Comparison of ENCODE assay signal across 10 mouse cellular contexts in genomic region chr11:31664186-31664585, GRCm38 (mm10). TPM values are rescaled to one million over a fixed set of nuclear protein-coding genes. Genes with fewer than 3 reads are reported as not detected.
A peak's percentile ranks its signal among the peaks of the same experiment; 100 is the strongest.
DNase-seq lines count a peak whose midpoint lies in the region; ATAC-seq and TF ChIP-seq lines count a peak whose summit lies in the region.
"Had no signal": no experiment of that assay in that cellular context is flagged by ENCODE, and none has a peak within 500 bp of the region (broad histone marks: within the 10 kb centered on the region; RNA-seq: fewer than 3 reads in every experiment).

No protein-coding gene starts in this region.

- no peaks in the 10 kb centered on the region for H3K27me3 ChIP-seq in hindbrain, postnatal 0 days (ENCODE audit: insufficient read depth, low read length)
- H3K27me3 ChIP-seq in hindbrain, embryonic 11.5 days (ENCODE audit: control insufficient read depth, insufficient read depth, low read length): no peaks in the 10 kb centered on the region
- H3K27me3 ChIP-seq in hindbrain, embryonic 12.5 days: no peaks in the 10 kb centered on the region
- H3K27me3 ChIP-seq: hindbrain, embryonic 13.5 days had no signal

- H3K9me3 ChIP-seq in hindbrain, postnatal 0 days (ENCODE audit: low read length): no peaks in the 10 kb centered on the region
- no peaks in the 10 kb centered on the region for H3K9me3 ChIP-seq in hindbrain, embryonic 11.5 days (ENCODE audit: control insufficient read depth, low read length)
- H3K9me3 ChIP-seq in hindbrain, embryonic 12.5 days (replicated peaks): no peaks in the 10 kb centered on the region
- H3K9me3 ChIP-seq: hindbrain, embryonic 13.5 days had no signal

- intact Hi-C loops in heart, postnatal 10 days (cut with DNase I): no loop called here

- H3K4me2 ChIP-seq in hindbrain, postnatal 0 days (ENCODE audit: low read depth, low read length): no peak overlapping the region
- no peak overlapping the region for H3K4me2 ChIP-seq in hindbrain, embryonic 11.5 days (replicated peaks; ENCODE audit: low read depth, low read length)
- H3K4me2 ChIP-seq in hindbrain, embryonic 12.5 days (replicated peaks): no peak overlapping the region
- H3K4me2 ChIP-seq: hindbrain, embryonic 13.5 days had no signal

- ATAC-seq in hindbrain, postnatal 0 days: peak; percentile 61
- no peak for ATAC-seq in hindbrain, embryonic 11.5 days (ENCODE audit: low FRiP score)
- ATAC-seq in megakaryocyte, adult 5-6 weeks (ENCODE audit: poor library complexity, severe bottlenecking): no peak
- ATAC-seq in hindbrain, embryonic 12.5 days (ENCODE audit: low FRiP score): no peak

- peaks cover 46% of the 10 kb centered on the region for H3K36me3 ChIP-seq in hindbrain, postnatal 0 days (ENCODE audit: insufficient read depth, low read length)
- H3K36me3 ChIP-seq in hindbrain, embryonic 11.5 days (ENCODE audit: control insufficient read depth, insufficient read depth, low read length): peaks cover 14% of the 10 kb centered on the region
- peaks cover 81% of the 10 kb centered on the region for H3K36me3 ChIP-seq in hindbrain, embryonic 12.5 days

- H3K4me3 ChIP-seq in hindbrain, postnatal 0 days (ENCODE audit: low read length): no peak overlapping the region
- no peak overlapping the region for H3K4me3 ChIP-seq in hindbrain, embryonic 11.5 days (ENCODE audit: low read depth, low read length)
- no peak overlapping the region for H3K4me3 ChIP-seq in hindbrain, embryonic 12.5 days
- H3K4me3 ChIP-seq: hindbrain, embryonic 13.5 days had no signal

- TF ChIP-seq CTCF in hindbrain, postnatal 0 days (IDR thresholded peaks at IDR 0.05; ENCODE audit: low read depth): peak; percentile 52

- H3K4me1 ChIP-seq in hindbrain, postnatal 0 days (ENCODE audit: insufficient read depth, low read length): no peaks in the 10 kb centered on the region
- no peaks in the 10 kb centered on the region for H3K4me1 ChIP-seq in hindbrain, embryonic 11.5 days (replicated peaks; ENCODE audit: control insufficient read depth, insufficient read depth, low read length)
- no peaks in the 10 kb centered on the region for H3K4me1 ChIP-seq in hindbrain, embryonic 12.5 days
- H3K4me1 ChIP-seq: hindbrain, embryonic 13.5 days had no signal

- 72% methylated on average over 2 of the region's 2 CpGs for WGBS in hindbrain, postnatal 0 days
- 84% methylated on average over 2 of the region's 2 CpGs for WGBS in hindbrain, embryonic 11.5 days
- WGBS in hindbrain, embryonic 12.5 days: 78% methylated on average over 2 of the region's 2 CpGs

- peak; percentile 46 for DNase-seq in hindbrain, postnatal 0 days (ENCODE audit: low spot score)
- no peak for DNase-seq in hindbrain, embryonic 11.5 days (ENCODE audit: low spot score)
- DNase-seq in 416B (ENCODE audit: low read depth) (peak; percentile 24), ES-CJ7 (ENCODE audit: low read depth, low spot score) (peak; percentile 40)
- DNase-seq in heart, postnatal 10 days: peak; percentile 82
- no peak for DNase-seq in lung, postnatal 36 days

- H3K27ac ChIP-seq in hindbrain, postnatal 0 days: no peak overlapping the region
- no peak overlapping the region for H3K27ac ChIP-seq in hindbrain, embryonic 11.5 days (ENCODE audit: low read depth, low read length)
- no peak overlapping the region for H3K27ac ChIP-seq in hindbrain, embryonic 12.5 days
- H3K27ac ChIP-seq: hindbrain, embryonic 13.5 days; macrophage had no signal

- H3K9ac ChIP-seq in hindbrain, postnatal 0 days (replicated peaks; ENCODE audit: low read length): no peak overlapping the region
- no peak overlapping the region for H3K9ac ChIP-seq in hindbrain, embryonic 11.5 days (ENCODE audit: low read depth, low read length)
- no peak overlapping the region for H3K9ac ChIP-seq in hindbrain, embryonic 12.5 days
- H3K9ac ChIP-seq: hindbrain, embryonic 13.5 days had no signal

RNA-seq across cellular contexts. Expression of gene Bod1, which starts 7.5 kb away (rescaled TPM):
- total RNA-seq in hindbrain, postnatal 0 days (2014; rRNA removed): 91.2 and 113 TPM in 2 replicates
- 125 and 134 TPM in 2 replicates for polyA plus RNA-seq in hindbrain, postnatal 0 days (2015; fragmentation: Nextera tagmentation; extraction: Ambion mirVana)
- polyA plus RNA-seq in hindbrain, embryonic 11.5 days (2014; fragmentation: Nextera tagmentation; extraction: Ambion mirVana): 149 and 164 TPM in 2 replicates
- 100 to 1,000 TPM in 1 of 2 experiments, 10 to 100 TPM in 1; 87.3 to 101 TPM for total RNA-seq in heart, postnatal 10 days (2021)
- 7.1 and 9.7 TPM in 2 replicates for total RNA-seq in megakaryocyte, adult 5-6 weeks (2015)
- 8.3 and 12.7 TPM in 2 replicates for total RNA-seq in megakaryocyte, adult 5-6 weeks (2017)
- polyA plus RNA-seq in hindbrain, embryonic 12.5 days (2016; fragmentation: Nextera tagmentation; extraction: Ambion mirVana): 146 and 162 TPM in 2 replicates

Comparison
In these comparisons a context has a peak if more than half of its experiments do, and no peak if none do; other contexts are left out.
1. DNase-seq: peak in hindbrain, postnatal 0 days (single experiment), 416B (single experiment), ES-CJ7 (single experiment) and heart, postnatal 10 days (2 of 2); none in hindbrain, embryonic 11.5 days (single experiment) and lung, postnatal 36 days (single experiment).